Mouse (Mus musculus): Measurements from ENCODE around the gene Fbxl18.

- TF ChIP-seq CTCF (conservative IDR thresholded peaks at IDR 0.05; ENCODE audit: low read length) (no peak), POU5F1 (IDR thresholded peaks at IDR 0.05; ENCODE audit: borderline replicate concordance, low read length) (no peak)
Measured at GRCm38 (mm10) chr5:142906532-142907047, 11.4 kb upstream of the Fbxl18 start, which contains the start of gene Actb.
